Mouse (Mus musculus): ENCODE data around the gene Cd3eap. TPM values are rescaled to one million over a fixed set of nuclear protein-coding genes. Genes with fewer than 3 reads are reported as not detected.

Cd3eap gene
- total and polyA plus RNA-seq, 3 experiments = 14.4 to 36.9 (median 22.6) TPM

- Histone ChIP-seq H3K79me2 (replicated peaks; ENCODE audit: control insufficient read depth, extremely low read depth, insufficient read depth, poor library complexity, severe bottlenecking) (no peaks in the 10 kb centered on the region), H3K9me3 (replicated peaks; ENCODE audit: low read length) (no peaks in the 10 kb centered on the region), H3K4me2 (ENCODE audit: insufficient read depth, low read depth, poor library complexity, severe bottlenecking) (no peak overlapping the region), H3K36me3 (replicated peaks in 1 of 2; ENCODE audit: control insufficient read depth in 1 of 2, insufficient read depth in 1 of 2, low read length in 1 of 2) (no peaks in the 10 kb centered on the region), H3K4me1 (ENCODE audit: control insufficient read depth in 1 of 2, insufficient read depth in 2 of 2) (peaks cover 2 to 13% of the 10 kb centered on the region in 2 experiments; a peak in 3 of 4 replicates), H3K9ac (ENCODE audit: insufficient read depth, low read depth) (no peak overlapping the region), H3K27me3 (replicated peaks) (peaks cover 16% of the 10 kb centered on the region), H3K4me3 (replicated peaks in 1 of 3; ENCODE audit: low read depth in 2 of 3, low read length in 2 of 3, poor library complexity in 1 of 3) (no peak overlapping the region), H3K27ac (ENCODE audit: insufficient read depth, low read depth) (no peak overlapping the region)
- dilution Hi-C loops (cut with MboI; ENCODE audit: extremely low pct_ligation_motif_present, extremely low pct_unique_long_range_greater_than_20kb, low sequenced_read_pairs) (no loop called here), in situ Hi-C loops (cut with MboI; ENCODE audit: low pct_ligation_motif_present, low pct_unique_long_range_greater_than_20kb, low sequenced_read_pairs) (no loop called here)
- no peak for DNase-seq (ENCODE audit: extremely low read depth)
- TF ChIP-seq UBTF (IDR thresholded peaks at IDR 0.05; ENCODE audit: low read depth, low read length) (no peak), RAD21 (IDR thresholded peaks at IDR 0.05; ENCODE audit: low read depth, low read length) (no peak), IRF4 (IDR thresholded peaks at IDR 0.05; ENCODE audit: low read depth, low read length) (no peak), ZKSCAN1 (IDR thresholded peaks at IDR 0.05; ENCODE audit: borderline replicate concordance, low read depth, low read length) (no peak), CHD1 (IDR thresholded peaks at IDR 0.05; ENCODE audit: low read depth, low read length) (no peak), MEF2A (IDR thresholded peaks at IDR 0.05; ENCODE audit: borderline replicate concordance, low read depth, low read length) (no peak), CHD2 (IDR thresholded peaks at IDR 0.05; ENCODE audit: low read length) (no peak), ZNF384 (IDR thresholded peaks at IDR 0.05; ENCODE audit: low read depth, low read length) (no peak), BHLHE40 (IDR thresholded peaks at IDR 0.05; ENCODE audit: low read depth, low read length) (no peak), HCFC1 (IDR thresholded peaks at IDR 0.05; ENCODE audit: low read depth, low read length) (no peak), E2F4 (IDR thresholded peaks at IDR 0.05; ENCODE audit: insufficient replicate concordance, low read depth, low read length) (no peak), JUND (conservative IDR thresholded peaks at IDR 0.05; ENCODE audit: low read depth, low read length) (no peak), GABPA (IDR thresholded peaks at IDR 0.05; ENCODE audit: insufficient replicate concordance, low read depth, low read length) (no peak), MAFK (IDR thresholded peaks at IDR 0.05; ENCODE audit: insufficient replicate concordance, low read length) (no peak), EP300 (IDR thresholded peaks at IDR 0.05; ENCODE audit: low read length) (no peak), NRF1 (IDR thresholded peaks at IDR 0.05; ENCODE audit: low read depth, low read length) (no peak)
These were observed 9.1 kb upstream of the Cd3eap start for GRCm38 (mm10) chr7:19368380-19368779.

GRCm38 (mm10) chr7:19365376-19365775, 6.1 kb upstream of the Cd3eap start:
- peaks cover 44% of the 10 kb centered on the region for H3K27me3 ChIP-seq (replicated peaks)
- peaks cover 2 to 14% of the 10 kb centered on the region in 2 experiments; a peak in 3 of 4 replicates for H3K4me1 ChIP-seq (ENCODE audit: control insufficient read depth in 1 of 2, insufficient read depth in 2 of 2)
- no peak for TF ChIP-seq PAX5 (IDR thresholded peaks at IDR 0.05; ENCODE audit: low read length)
- H3K36me3 ChIP-seq (replicated peaks in 1 of 2; ENCODE audit: control insufficient read depth in 1 of 2, insufficient read depth in 1 of 2, low read length in 1 of 2) = no peaks in the 10 kb centered on the region
- dilution Hi-C loops (cut with MboI; ENCODE audit: extremely low pct_ligation_motif_present, extremely low pct_unique_long_range_greater_than_20kb, low sequenced_read_pairs) (no loop called here), in situ Hi-C loops (cut with MboI; ENCODE audit: low pct_ligation_motif_present, low pct_unique_long_range_greater_than_20kb, low sequenced_read_pairs) (no loop called here)
- no peak overlapping the region for H3K27ac ChIP-seq (ENCODE audit: insufficient read depth, low read depth)
- H3K9me3 ChIP-seq (replicated peaks; ENCODE audit: low read length) = peaks cover 4% of the 10 kb centered on the region
- no peak for DNase-seq (ENCODE audit: extremely low read depth)
- H3K79me2 ChIP-seq (replicated peaks; ENCODE audit: control insufficient read depth, extremely low read depth, insufficient read depth, poor library complexity, severe bottlenecking) = no peaks in the 10 kb centered on the region
- no peak overlapping the region for H3K4me3 ChIP-seq (replicated peaks in 1 of 3; ENCODE audit: low read depth in 2 of 3, low read length in 2 of 3, poor library complexity in 1 of 3)
- no peak overlapping the region for H3K4me2 ChIP-seq (ENCODE audit: insufficient read depth, low read depth, poor library complexity, severe bottlenecking)
- H3K9ac ChIP-seq (ENCODE audit: insufficient read depth, low read depth) = no peak overlapping the region
